Comparison of ENCODE assay signal across 9 mouse cellular contexts in genomic region chr12:108371429-108371765, GRCm38 (mm10). TPM values are rescaled to one million over a fixed set of nuclear protein-coding genes. Genes with fewer than 3 reads are reported as not detected.
DNase-seq lines count a peak whose midpoint lies in the region; ATAC-seq and TF ChIP-seq lines count a peak whose summit lies in the region.
"Had no signal": no experiment of that assay in that cellular context is flagged by ENCODE, and none has a peak within 500 bp of the region (broad histone marks: within the 10 kb centered on the region; RNA-seq: fewer than 3 reads in every experiment).

No protein-coding gene starts in this region.

- H3K27me3 ChIP-seq in heart, embryonic 13.5 days (replicated peaks), result no peaks in the 10 kb centered on the region
- no peaks in the 10 kb centered on the region; the same call in 1 of the 2 replicates for H3K27me3 ChIP-seq in G1E (ENCODE audit: insufficient read depth, low read length)
- H3K27me3 ChIP-seq in intestine, embryonic 15.5 days (replicated peaks), result no peaks in the 10 kb centered on the region
- no peaks in the 10 kb centered on the region for H3K27me3 ChIP-seq in lung, embryonic 16.5 days (ENCODE audit: control insufficient read depth, insufficient read depth, low read depth, low read length)
- no peaks in the 10 kb centered on the region for H3K27me3 ChIP-seq in cerebellum, adult 2 months (ENCODE audit: control insufficient read depth, insufficient read depth, low read length)
- H3K27me3 ChIP-seq in midbrain, embryonic 13.5 days, result no peaks in the 10 kb centered on the region

- intact Hi-C loops in heart, postnatal 25 days (cut with DNase I), result loop anchor here (2.0 kb wide), 1 partner anchor 21 kb away; no protein-coding TSS in a partner anchor

- no peaks in the 10 kb centered on the region for H3K36me3 ChIP-seq in heart, embryonic 13.5 days
- no peaks in the 10 kb centered on the region for H3K36me3 ChIP-seq in G1E (replicated peaks)
- no peaks in the 10 kb centered on the region for H3K36me3 ChIP-seq in intestine, embryonic 15.5 days
- no peaks in the 10 kb centered on the region for H3K36me3 ChIP-seq in lung, embryonic 16.5 days (ENCODE audit: control insufficient read depth, insufficient read depth, low read length)
- H3K36me3 ChIP-seq in midbrain, embryonic 13.5 days, result no peaks in the 10 kb centered on the region

- WGBS in heart, embryonic 13.5 days, result 44% methylated on average over 6 of the region's 6 CpGs
- WGBS in intestine, embryonic 15.5 days, result 60% methylated on average over 6 of the region's 6 CpGs
- 60% methylated on average over 6 of the region's 6 CpGs for WGBS in lung, embryonic 16.5 days
- 90% methylated on average over 6 of the region's 6 CpGs for whole genome bisulfite sequencing in cerebellum, adult 2 months
- 71% methylated on average over 6 of the region's 6 CpGs for WGBS in midbrain, embryonic 13.5 days

- H3K4me3 ChIP-seq in heart, embryonic 13.5 days, result peak overlapping the region; percentile 47
- peak overlapping the region; percentile 14; the same call in 1 of the 2 replicates for H3K4me3 ChIP-seq in G1E (ENCODE audit: low read depth, low read length)
- H3K4me3 ChIP-seq in intestine, embryonic 15.5 days (replicated peaks), result 0 out of 2 replicates have a peak overlapping the region, but pooled peaks have one; percentile 10
- peak overlapping the region; percentile 38 for H3K4me3 ChIP-seq in lung, embryonic 16.5 days (ENCODE audit: low read length)
- no peak overlapping the region for H3K4me3 ChIP-seq in cerebellum, adult 2 months (replicated peaks; ENCODE audit: insufficient read depth, low read depth, low read length)
- H3K4me3 ChIP-seq in midbrain, embryonic 13.5 days (replicated peaks), result no peak overlapping the region

- H3K9me3 ChIP-seq in heart, embryonic 13.5 days, result no peaks in the 10 kb centered on the region
- peaks cover 92% of the 10 kb centered on the region for H3K9me3 ChIP-seq in G1E (replicated peaks)
- no peaks in the 10 kb centered on the region for H3K9me3 ChIP-seq in intestine, embryonic 15.5 days
- H3K9me3 ChIP-seq in lung, embryonic 16.5 days (ENCODE audit: control insufficient read depth, low read length), result no peaks in the 10 kb centered on the region
- no peaks in the 10 kb centered on the region for H3K9me3 ChIP-seq in midbrain, embryonic 13.5 days

- peak overlapping the region; percentile 76 for H3K9ac ChIP-seq in heart, embryonic 13.5 days
- peak overlapping the region; percentile 9; the same call in 1 of the 2 replicates for H3K9ac ChIP-seq in intestine, embryonic 15.5 days
- peak overlapping the region; percentile 66 for H3K9ac ChIP-seq in lung, embryonic 16.5 days (ENCODE audit: low read length)
- H3K9ac ChIP-seq in midbrain, embryonic 13.5 days (replicated peaks), result no peak overlapping the region

- H3K4me2 ChIP-seq in heart, embryonic 13.5 days, result peak overlapping the region; percentile 69
- peak overlapping the region; percentile 38 for H3K4me2 ChIP-seq in intestine, embryonic 15.5 days (replicated peaks)
- peak overlapping the region; percentile 51 for H3K4me2 ChIP-seq in lung, embryonic 16.5 days (ENCODE audit: low read depth, low read length)
- H3K4me2 ChIP-seq in midbrain, embryonic 13.5 days (replicated peaks), result no peak overlapping the region

- H3K27ac ChIP-seq in heart, embryonic 13.5 days (replicated peaks), result peak overlapping the region; percentile 90
- H3K27ac ChIP-seq in intestine, embryonic 15.5 days, result peak overlapping the region; percentile 74
- peak overlapping the region; percentile 92 for H3K27ac ChIP-seq in lung, embryonic 16.5 days (ENCODE audit: low read length)
- H3K27ac ChIP-seq in cerebellum, adult 2 months (ENCODE audit: insufficient read depth, low read length), result no peak overlapping the region
- H3K27ac ChIP-seq in midbrain, embryonic 13.5 days, result no peak overlapping the region

- no peak for TF ChIP-seq CTCF in G1E (IDR thresholded peaks at IDR 0.05; ENCODE audit: low read depth, low read length)
- TF ChIP-seq CTCF in cerebellum, adult 2 months (IDR thresholded peaks at IDR 0.05; ENCODE audit: borderline replicate concordance, insufficient read depth, low read depth, low read length), result no peak

- ATAC-seq in heart, embryonic 13.5 days (ENCODE audit: extremely low read depth, insufficient number of reproducible peaks, low FRiP score, low TSS enrichment), result no peak
- ATAC-seq in G1E (ENCODE audit: extremely low read depth, insufficient number of reproducible peaks, low FRiP score, poor library complexity, severe bottlenecking), result no peak
- peak; percentile 11; the same call in 1 of the 2 replicates for ATAC-seq in intestine, embryonic 15.5 days
- peak; percentile 15 for ATAC-seq in lung, embryonic 16.5 days (ENCODE audit: low read depth)
- no peak for ATAC-seq in midbrain, embryonic 13.5 days

- DNase-seq in heart, postnatal 25 days (ENCODE audit: low spot score), result no peak
- DNase-seq in G1E (ENCODE audit: low spot score), result no peak
- DNase-seq in thymus, postnatal 0 days (ENCODE audit: low spot score), result no peak
- DNase-seq in cerebellum, adult 2 months, result no peak

- peaks cover 64% of the 10 kb centered on the region for H3K4me1 ChIP-seq in heart, embryonic 13.5 days
- no peaks in the 10 kb centered on the region for H3K4me1 ChIP-seq in G1E (ENCODE audit: insufficient read depth, low read depth, low read length)
- peaks cover 38% of the 10 kb centered on the region for H3K4me1 ChIP-seq in intestine, embryonic 15.5 days (replicated peaks)
- peaks cover 41% of the 10 kb centered on the region for H3K4me1 ChIP-seq in lung, embryonic 16.5 days (replicated peaks; ENCODE audit: control insufficient read depth, insufficient read depth, low read length)
- peaks cover 31% of the 10 kb centered on the region for H3K4me1 ChIP-seq in cerebellum, adult 2 months (ENCODE audit: control insufficient read depth, insufficient read depth, low read length)
- no peaks in the 10 kb centered on the region; the same call in 1 of the 2 replicates for H3K4me1 ChIP-seq in midbrain, embryonic 13.5 days (replicated peaks)

- no peak for TF ChIP-seq POLR2A in cerebellum, adult 2 months (IDR thresholded peaks at IDR 0.05; ENCODE audit: borderline replicate concordance, insufficient read depth, low read length)

RNA-seq across cellular contexts. Expression of gene Eml1, which starts 0.6 kb away (rescaled TPM):
- polyA plus RNA-seq in heart, embryonic 13.5 days (2015; fragmentation: Nextera tagmentation; extraction: Ambion mirVana), result 49.9 and 52.8 TPM in 2 replicates
- 10 to 100 TPM; 76.4 to 78.6 TPM for total RNA-seq in heart, postnatal 25 days (2021)
- total RNA-seq in G1E (2014; fragmentation: Nextera tagmentation) (not detected in 2 replicates), G1E (2017) (0.05 and 0.12 TPM in 2 replicates)
- polyA plus RNA-seq in G1E (2012), result not detected in 2 replicates
- 63.7 and 67.0 TPM in 2 replicates for polyA plus RNA-seq in intestine, embryonic 15.5 days (2015; fragmentation: Nextera tagmentation; extraction: Ambion mirVana)
- polyA plus RNA-seq in lung, embryonic 16.5 days (2015; fragmentation: Nextera tagmentation; extraction: Ambion mirVana), result 121 and 122 TPM in 2 replicates
- polyA plus RNA-seq in thymus, postnatal 0 days (2015; fragmentation: Nextera tagmentation; extraction: Ambion mirVana), result 3.7 and 3.9 TPM in 2 replicates
- 89.7 and 93.9 TPM in 2 replicates for polyA plus RNA-seq in cerebellum, adult 2 months (2012; rRNA removed)
- polyA plus RNA-seq in midbrain, embryonic 13.5 days (2015; fragmentation: Nextera tagmentation; extraction: Ambion mirVana), result 65.7 and 66.7 TPM in 2 replicates
- total RNA-seq: CH12.LX had no signal

RNA-seq across cellular contexts. Expression of gene Cyp46a1, which starts 37.2 kb away (rescaled TPM):
- 6.4 and 6.5 TPM in 2 replicates for polyA plus RNA-seq in heart, embryonic 13.5 days (2015; fragmentation: Nextera tagmentation; extraction: Ambion mirVana)
- under 1 TPM; 0.31 to 0.36 TPM for total RNA-seq in heart, postnatal 25 days (2021)
- total RNA-seq in G1E (2014; fragmentation: Nextera tagmentation) (not detected in 2 replicates), G1E (2017) (0.23 and 0.55 TPM in 2 replicates)
- not detected in 2 replicates for polyA plus RNA-seq in G1E (2012)
- polyA plus RNA-seq in intestine, embryonic 15.5 days (2015; fragmentation: Nextera tagmentation; extraction: Ambion mirVana), result 5.3 and 5.4 TPM in 2 replicates
- 6.5 and 7.4 TPM in 2 replicates for polyA plus RNA-seq in lung, embryonic 16.5 days (2015; fragmentation: Nextera tagmentation; extraction: Ambion mirVana)
- polyA plus RNA-seq in thymus, postnatal 0 days (2015; fragmentation: Nextera tagmentation; extraction: Ambion mirVana), result 0.36 TPM in 1 of 2 replicates, not detected in the other
- polyA plus RNA-seq in cerebellum, adult 2 months (2012; rRNA removed), result 88.8 and 93.7 TPM in 2 replicates
- 16.7 and 17.7 TPM in 2 replicates for polyA plus RNA-seq in midbrain, embryonic 13.5 days (2015; fragmentation: Nextera tagmentation; extraction: Ambion mirVana)
- total RNA-seq: CH12.LX had no signal

Comparison
In these comparisons a context has a peak if more than half of its experiments do, and no peak if none do; other contexts are left out.
1. ATAC-seq: peak in intestine, embryonic 15.5 days (single experiment) and lung, embryonic 16.5 days (single experiment); none in heart, embryonic 13.5 days (single experiment), G1E (single experiment) and midbrain, embryonic 13.5 days (single experiment).
2. H3K27ac ChIP-seq: peak in heart, embryonic 13.5 days (single experiment), intestine, embryonic 15.5 days (single experiment) and lung, embryonic 16.5 days (single experiment); none in cerebellum, adult 2 months (single experiment) and midbrain, embryonic 13.5 days (single experiment).
3. H3K4me3 ChIP-seq: peak in heart, embryonic 13.5 days (single experiment), G1E (single experiment), intestine, embryonic 15.5 days (single experiment) and lung, embryonic 16.5 days (single experiment); none in cerebellum, adult 2 months (single experiment) and midbrain, embryonic 13.5 days (single experiment).
4. RNA of gene Eml1, which starts 0.6 kb away (polyA plus RNA-seq): 121 to 122 TPM in lung, embryonic 16.5 days, 89.7 to 93.9 TPM in cerebellum, adult 2 months, 65.7 to 66.7 TPM in midbrain, embryonic 13.5 days, 63.7 to 67.0 TPM in intestine, embryonic 15.5 days and 49.9 to 52.8 TPM in heart, embryonic 13.5 days; 3.7 to 3.9 TPM in thymus, postnatal 0 days and not detected in G1E; every median in the first group is over 10 times any median in the second.